Mouse (Mus musculus): Measurements from ENCODE around the gene Afap1.

Afap1 gene

GRCm38 (mm10) chr5:35893093-35893804 is at the start of gene Afap1:
Gene Afap1, plus strand, starts transcription at chr5:35893319.
- DNase-seq, result peak; percentile 99 to 100

DNA sequence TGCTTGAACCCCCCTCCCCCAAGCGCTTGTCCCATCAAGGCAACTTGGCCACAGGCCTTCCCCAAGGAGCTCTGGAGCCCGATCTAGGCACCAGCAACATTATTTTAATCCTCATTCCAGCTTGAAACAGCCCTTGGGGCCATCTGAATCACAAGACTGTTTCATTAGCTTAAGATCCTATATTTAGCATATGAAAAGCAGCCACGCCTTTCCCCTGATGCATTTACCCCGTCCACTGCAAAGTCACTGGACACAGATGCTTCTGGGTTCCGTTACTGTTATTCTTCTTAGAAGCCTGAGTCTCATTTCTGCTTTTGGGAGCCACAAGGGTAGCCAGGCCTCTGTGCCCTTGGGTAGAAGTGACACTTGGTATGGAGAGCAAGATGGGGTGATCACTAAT is 41.6 kb upstream of the Afap1 start:
- DNase-seq, result no peak

DNA sequence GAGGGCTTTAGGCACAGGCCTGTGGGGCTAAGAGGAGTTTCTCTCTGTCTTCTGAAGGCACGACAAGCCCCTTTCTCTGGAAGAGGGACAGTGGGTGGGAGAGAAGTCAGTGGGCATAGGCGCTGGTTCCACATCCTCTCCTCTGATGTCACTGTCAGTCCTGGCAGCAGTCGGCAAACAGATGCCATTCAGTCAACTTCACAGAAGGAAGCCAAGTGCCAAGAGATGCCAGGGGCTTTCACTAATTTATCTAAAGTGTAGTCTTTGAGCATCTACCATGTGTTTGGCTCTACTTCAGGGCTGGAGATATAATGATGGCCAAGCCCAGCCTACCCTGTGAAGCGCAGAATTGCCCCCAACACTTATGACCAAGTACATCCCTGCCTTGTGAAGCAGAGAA is 39.7 kb upstream of the Afap1 start:
- no peak for DNase-seq

DNA sequence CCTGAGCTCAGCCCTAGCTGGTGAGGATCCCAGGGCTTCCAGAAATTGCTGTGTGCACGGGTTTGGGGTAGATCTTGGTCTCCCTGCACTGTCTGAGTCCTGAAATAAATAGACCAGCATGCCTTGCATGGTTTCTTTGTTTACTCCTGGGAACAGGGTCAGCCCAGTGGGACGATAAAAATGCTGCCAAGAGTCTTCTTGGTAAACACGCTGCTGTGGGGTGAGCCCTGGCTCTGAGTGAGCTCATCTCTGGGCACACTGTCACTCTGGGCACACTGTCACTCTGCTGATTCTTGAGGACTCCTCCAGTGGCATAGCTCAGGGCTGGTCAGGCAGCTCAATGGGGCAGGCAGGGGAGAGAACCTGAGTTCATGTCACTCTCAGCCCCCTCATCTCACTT is 36.9 kb upstream of the Afap1 start:
- DNase-seq, result peak; percentile 34 to 37

DNA sequence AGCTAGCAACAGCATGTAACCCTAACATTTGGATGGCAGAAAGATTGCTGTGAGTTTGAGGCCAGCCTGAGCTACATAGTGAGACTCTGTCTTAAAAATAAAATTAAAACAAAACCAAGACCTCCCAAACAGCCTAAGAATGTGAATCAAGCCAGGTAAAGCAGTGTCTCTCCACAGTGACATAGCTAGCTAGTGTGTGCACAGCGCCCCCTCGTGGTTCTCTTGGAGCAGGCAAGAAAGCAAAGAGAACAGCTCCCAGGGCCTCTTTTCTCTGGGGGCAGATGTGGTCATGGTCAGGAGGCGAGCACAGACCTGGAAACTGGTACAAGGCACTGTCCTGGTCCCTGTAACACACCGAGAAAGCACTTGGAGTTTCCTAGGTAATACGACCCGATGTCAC is 35.0 kb upstream of the Afap1 start:
- DNase-seq, result peak; percentile 73 to 86

DNA sequence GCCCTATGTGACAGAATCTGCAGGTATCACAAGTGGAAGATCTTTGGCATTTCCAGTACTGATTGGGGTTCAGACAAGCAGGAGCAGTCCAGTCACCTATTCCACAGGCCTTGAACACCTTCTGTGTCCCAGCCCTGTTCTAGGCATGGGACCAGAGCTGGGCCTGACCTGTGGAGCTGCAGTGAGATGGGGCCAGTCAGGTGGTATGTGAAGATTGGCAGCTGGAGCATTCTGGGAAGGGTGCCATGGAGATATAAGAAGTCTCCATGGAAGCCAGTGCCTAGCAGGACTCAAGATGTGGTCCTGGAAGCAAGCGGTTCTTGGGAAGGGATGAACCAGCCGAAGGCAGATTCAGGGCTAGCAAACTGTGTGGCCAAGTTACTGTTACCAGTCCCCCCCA is 31.7 kb upstream of the Afap1 start:
- DNase-seq, result no peak

DNA sequence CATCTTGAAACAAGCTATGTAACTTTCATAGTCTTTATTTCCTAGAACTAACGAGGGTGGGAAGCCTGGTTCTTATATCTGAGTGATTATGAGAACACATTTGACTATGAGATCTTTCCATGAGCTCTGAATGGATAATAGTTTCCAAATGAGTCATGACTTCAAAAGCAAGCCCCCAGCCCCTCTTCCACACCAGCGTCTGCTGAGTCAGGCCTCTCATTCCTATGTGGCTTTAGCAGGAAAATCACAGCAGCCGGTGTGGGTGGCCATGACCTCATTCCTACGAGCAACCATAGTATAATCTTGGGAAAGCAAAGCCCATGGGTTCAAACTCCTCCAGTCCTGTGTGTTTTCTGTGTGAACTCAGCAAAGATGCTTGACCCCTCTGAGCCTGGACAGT is 23.1 kb upstream of the Afap1 start:
- DNase-seq, result no peak

GRCm38 (mm10) chr5:35870408-35871012 is 22.6 kb upstream of the Afap1 start:
- peak; percentile 74 to 81 for DNase-seq

GRCm38 (mm10) chr5:35873382-35873781 is 19.7 kb upstream of the Afap1 start:
- no peak for DNase-seq

- DNase-seq, result no peak
Measured at GRCm38 (mm10) chr5:35876236-35876635, 16.9 kb upstream of the Afap1 start.

- DNase-seq, result no peak
Measured at GRCm38 (mm10) chr5:35879199-35879598, 13.9 kb upstream of the Afap1 start.

DNA sequence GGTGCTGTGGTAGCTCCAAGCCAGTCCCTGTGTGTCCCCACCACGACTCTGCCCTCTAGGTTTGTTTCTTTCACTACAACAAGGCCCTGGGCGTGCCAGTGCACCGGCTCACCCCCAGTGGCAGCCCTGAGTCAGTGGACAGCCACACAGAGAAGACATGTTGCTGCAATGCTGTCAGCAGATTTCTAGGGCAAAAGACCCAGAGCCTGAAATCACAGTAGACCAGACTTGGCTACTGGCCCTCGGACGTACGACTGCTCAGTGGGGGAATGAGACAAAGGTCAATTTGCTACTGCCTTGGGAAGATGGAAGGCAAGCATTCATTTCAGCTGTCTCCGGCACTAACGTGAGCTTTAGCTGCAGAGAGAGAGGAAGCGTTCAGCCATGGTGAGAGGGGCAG is 10.7 kb upstream of the Afap1 start:
- no peak for DNase-seq

- peak; percentile 31 to 61 for DNase-seq
Measured at GRCm38 (mm10) chr5:35884262-35884661, 8.9 kb upstream of the Afap1 start.

DNA sequence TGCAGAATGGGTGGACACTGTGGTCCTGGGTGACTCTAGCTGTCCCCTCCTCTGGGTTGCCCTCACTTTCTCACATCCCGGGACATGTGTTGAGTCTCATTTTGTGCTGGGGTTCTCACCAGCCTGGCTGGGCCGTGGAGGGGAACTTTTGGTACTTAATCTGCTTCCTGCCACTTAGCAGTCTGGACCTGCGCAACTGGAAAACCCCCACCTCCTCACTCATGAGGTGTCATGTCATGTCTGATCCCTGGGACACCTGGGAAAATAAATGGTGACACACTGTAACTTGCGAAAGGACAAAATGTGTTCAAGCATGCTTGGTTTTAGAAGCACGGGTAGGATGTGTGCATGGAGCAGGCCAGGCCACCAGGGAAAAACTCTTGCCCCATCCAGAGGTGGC is 8.4 kb upstream of the Afap1 start:
- DNase-seq, result no peak

DNA sequence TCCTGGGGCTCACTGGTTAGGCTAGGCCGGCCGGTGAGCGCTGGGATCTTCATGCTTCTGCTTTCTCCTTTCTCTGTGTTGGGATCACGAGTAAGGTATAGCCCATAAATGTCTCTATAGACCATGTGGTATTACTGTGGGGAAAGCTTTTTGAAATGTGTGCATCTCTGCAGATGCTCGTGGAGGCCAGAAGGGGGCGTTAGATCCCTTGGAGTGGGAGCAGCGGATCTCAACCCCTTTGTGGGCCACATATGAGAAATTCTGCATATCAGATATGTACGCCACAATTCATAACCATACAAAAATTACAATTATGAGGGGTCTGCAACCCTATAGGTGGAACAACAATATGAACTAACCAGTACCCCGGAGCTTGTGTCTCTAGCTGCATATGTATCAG is 4.2 kb upstream of the Afap1 start:
- DNase-seq, result no peak

- DNase-seq, result no peak
Measured at GRCm38 (mm10) chr5:35889641-35890040, 3.5 kb upstream of the Afap1 start.

DNA sequence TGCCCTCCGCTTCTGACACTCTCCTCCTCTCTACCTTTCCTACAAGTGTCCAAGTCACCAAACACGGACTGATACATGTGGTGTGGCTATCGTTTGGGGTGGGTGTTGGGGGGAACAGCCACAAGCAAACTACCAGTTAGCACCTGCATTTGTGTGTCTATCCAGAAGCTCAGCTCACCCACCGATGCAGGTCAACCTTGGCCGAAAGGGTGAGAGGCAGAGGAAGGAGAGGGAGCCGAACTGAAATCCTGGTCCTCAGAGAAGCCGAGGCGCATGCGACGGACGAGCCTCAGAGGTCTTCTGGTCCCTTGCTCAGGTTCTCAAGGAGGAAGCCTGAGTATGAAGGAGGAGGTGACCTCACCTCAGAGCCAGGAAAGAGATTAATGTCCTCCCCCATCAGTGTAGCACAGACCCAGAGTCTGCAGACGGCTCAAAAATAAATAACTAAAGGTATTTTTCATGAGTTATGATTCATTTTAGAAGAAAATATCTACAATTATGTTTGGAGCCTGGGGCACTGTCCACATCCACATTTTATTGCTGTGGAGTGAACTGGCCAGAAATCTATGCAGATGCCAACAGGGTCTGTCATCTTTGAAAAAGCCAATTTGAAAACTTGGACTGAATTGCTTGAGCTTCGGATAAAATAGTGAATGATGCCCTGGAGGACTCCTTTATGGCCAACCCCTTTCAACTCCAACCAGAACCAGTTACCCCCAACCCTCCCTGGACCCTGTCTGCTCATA is 2.0 kb upstream of the Afap1 start:
- no peak for DNase-seq

- DNase-seq, result no peak
Measured at GRCm38 (mm10) chr5:35892363-35892762, 756 bp upstream of the Afap1 start.

GRCm38 (mm10) chr5:35893805-35894260 is 714 bp downstream of the Afap1 start:
- peak; percentile 76 to 80 for DNase-seq

DNA sequence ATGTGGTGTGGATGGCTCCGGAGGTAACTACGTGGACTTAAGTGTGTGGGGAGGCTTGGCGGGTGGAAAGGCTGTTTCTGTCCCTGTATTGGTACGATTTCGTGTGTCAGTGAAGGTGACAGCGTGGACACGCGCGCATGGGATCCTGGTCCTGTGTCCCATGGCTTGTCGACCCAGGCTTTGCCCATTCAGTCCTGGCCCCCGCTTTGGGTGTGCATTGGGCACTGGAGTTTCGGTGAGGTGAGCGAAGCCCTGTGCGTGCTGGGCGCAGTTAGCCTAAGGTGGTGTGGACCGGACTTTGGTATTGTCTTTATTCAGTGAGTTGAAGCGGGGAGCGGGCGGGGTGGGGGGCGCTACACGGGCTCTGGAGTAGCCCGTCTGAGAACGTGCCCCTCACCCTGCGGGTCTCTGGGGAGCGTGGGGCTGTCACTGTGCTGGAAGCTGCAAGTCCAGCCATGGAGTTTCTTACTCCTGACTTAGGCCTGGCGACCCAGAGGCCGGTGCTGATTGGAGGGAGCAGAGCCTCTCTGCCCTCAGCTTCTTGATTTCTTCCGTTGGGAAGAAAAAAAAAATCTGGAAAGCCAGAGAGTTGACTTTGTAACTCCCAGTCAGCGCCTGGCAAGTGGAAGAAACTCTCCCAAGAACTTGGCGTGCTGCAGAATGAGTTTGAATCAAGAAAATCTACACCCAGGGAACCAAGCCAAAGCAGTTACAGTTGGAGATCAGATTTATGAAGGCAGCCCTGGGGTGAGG is 1.4 kb downstream of the Afap1 start:
- peak in 1 of 2 experiments; percentile 39 for DNase-seq

DNA sequence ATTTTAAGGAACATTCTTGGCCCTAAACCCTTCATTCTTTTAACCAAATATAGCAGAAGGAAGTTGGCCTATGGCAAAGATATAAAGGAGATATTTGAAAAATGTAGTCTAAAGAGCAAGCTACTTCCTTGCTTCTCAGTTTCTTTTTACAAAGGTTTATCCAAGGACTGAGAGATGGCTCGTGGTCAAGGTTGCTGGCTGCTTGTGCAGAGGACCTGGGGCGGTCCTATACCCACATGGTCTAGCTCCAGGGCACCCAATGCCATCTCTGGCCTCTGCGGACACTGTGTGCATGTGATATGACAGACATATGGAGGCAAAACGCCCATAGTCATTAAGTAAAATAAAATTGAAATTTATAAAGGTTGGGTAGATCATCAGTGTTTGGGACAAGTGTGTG is 2.8 kb downstream of the Afap1 start:
- DNase-seq, result no peak

DNA sequence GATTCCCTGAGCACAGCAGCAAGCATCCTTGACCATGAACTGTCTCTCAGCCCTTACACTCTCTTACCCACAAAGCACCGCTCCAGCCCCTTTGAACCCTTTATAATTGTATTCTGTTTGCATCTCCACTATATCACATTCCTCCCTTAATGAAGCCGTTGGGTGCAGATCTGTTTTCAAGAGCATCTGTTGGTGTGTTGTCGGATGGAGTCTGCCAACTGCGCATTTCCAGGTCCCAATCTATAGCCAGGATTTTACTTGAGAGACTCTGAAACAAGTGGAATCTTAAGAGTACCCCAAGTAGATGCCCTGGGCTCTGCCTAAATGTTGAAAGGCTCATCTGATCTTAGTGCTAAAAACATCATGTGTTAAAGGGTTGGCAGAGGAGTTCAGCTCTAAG is 3.4 kb downstream of the Afap1 start:
- no peak for DNase-seq

DNA sequence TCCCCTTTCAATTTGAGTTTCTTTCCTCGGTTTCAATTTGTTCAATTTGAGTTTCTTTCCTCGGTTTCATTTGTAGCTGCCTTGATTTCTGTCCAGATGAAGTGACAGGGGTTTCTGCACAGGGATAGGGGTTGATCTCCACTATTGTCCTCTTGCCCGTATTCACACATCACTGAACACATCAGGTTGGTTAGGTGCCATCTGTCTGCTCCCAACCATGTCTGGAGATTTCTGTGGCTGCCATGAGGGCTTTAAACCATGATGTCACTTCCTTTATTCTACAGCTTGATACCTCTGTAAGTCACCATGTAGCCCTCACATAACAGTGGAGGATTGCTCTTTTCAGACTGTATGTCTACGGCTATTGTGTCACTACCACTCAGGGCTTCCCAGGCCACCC is 4.0 kb downstream of the Afap1 start:
- DNase-seq, result no peak
